ENCODE assay signal across 25 mouse cellular contexts in the genomic region with DNA sequence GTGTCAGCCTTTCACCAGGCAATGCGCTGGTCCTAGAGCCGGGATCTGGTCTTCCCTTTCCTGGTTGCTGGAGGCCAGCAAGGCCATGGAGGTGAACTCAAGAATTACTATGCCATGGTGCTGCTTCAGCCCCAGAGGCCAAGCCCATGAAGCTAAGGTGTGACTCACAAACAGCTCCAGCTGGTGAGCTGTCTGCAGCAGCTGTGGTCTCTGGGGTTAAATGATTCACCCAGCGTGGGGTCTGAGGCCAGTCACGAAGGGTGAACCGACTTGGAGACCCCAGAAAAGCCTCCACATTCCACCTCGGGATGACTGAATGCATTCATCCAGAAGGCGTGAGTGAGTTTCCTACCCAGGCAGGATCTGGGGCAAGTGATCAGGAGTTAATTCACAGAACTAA. TPM values are rescaled to one million over a fixed set of nuclear protein-coding genes. Genes with fewer than 3 reads are reported as not detected.
"Had no signal": no experiment of that assay in that cellular context is flagged by ENCODE, and none has a peak within 500 bp of the region (broad histone marks: within the 10 kb centered on the region; RNA-seq: fewer than 3 reads in every experiment).

No protein-coding gene starts in this region.

- H3K27ac ChIP-seq: kidney, postnatal 0 days; layer of hippocampus, adult 2 months; left cerebral cortex, adult 2 months; limb, embryonic 12.5 days; limb, embryonic 15.5 days; liver, embryonic 14.5 days; lung, embryonic 15.5 days; neural tube, embryonic 12.5 days; neural tube, embryonic 15.5 days; stomach, embryonic 15.5 days had no signal

- H3K4me1 ChIP-seq: lung, embryonic 15.5 days; neural tube, embryonic 12.5 days; stomach, embryonic 15.5 days had no signal

- H3K9ac ChIP-seq: limb, embryonic 12.5 days; limb, embryonic 15.5 days; liver, embryonic 14.5 days; lung, embryonic 15.5 days; neural tube, embryonic 12.5 days; neural tube, embryonic 15.5 days; stomach, embryonic 15.5 days had no signal

- H3K9me3 ChIP-seq: limb, embryonic 12.5 days; limb, embryonic 15.5 days; lung, embryonic 15.5 days; megakaryocyte, embryonic 14.5 days; neural tube, embryonic 12.5 days; neural tube, embryonic 15.5 days; stomach, embryonic 15.5 days had no signal

- H3K4me3 ChIP-seq: layer of hippocampus, adult 2 months; left cerebral cortex, adult 2 months; limb, embryonic 12.5 days; limb, embryonic 15.5 days; lung, embryonic 15.5 days; megakaryocyte, embryonic 14.5 days; neural tube, embryonic 12.5 days; neural tube, embryonic 15.5 days; stomach, embryonic 15.5 days had no signal

- H3K4me2 ChIP-seq: limb, embryonic 12.5 days; limb, embryonic 15.5 days; lung, embryonic 15.5 days; midbrain, embryonic 11.5 days; neural tube, embryonic 12.5 days; neural tube, embryonic 15.5 days; stomach, embryonic 15.5 days had no signal

- DNase-seq: kidney, adult 2 months; kidney, postnatal 25 days; layer of hippocampus, adult 9-11 months; layer of hippocampus, postnatal 36 days; lung, adult 18-20 months; lung, postnatal 10 days; lung, postnatal 36 days; midbrain, embryonic 14.5 days; right cerebral cortex, adult 18-20 months; right cerebral cortex, postnatal 25 days; spleen, adult 18-20 months; thymus, postnatal 36 days had no signal

- H3K27me3 ChIP-seq: limb, embryonic 12.5 days; limb, embryonic 15.5 days; lung, embryonic 15.5 days; megakaryocyte, embryonic 14.5 days; neural tube, embryonic 12.5 days; neural tube, embryonic 15.5 days; stomach, embryonic 15.5 days had no signal

RNA-seq across cellular contexts. Expression of a gene that starts 15.5 kb away (rescaled TPM):
- polyA plus RNA-seq: kidney, adult 2 months; midbrain, postnatal 0 days had no signal
